Mouse (Mus musculus) midbrain, embryonic 16.5 days (tissue): ENCODE data around the gene Slc9a2. TPM values are rescaled to one million over a fixed set of nuclear protein-coding genes. Genes with fewer than 3 reads are reported as not detected.
"Not testable (repeated sequence)": the region's sequence is repeated elsewhere in the genome, so short reads cannot be mapped to it uniquely, and the experiment has no call there.

ENCODE experiments used
- ATAC-seq: fragments of 200-750 bp; cut with Nextera tagmentation; 2 replicates; pipeline ENCODE4 v1.8.0; 2017; ENCODE audit warnings: moderate TSS enrichment
- H3K27ac ChIP-seq: fragments of 300-500 bp; sonication (generic); 2 replicates; pipeline ENCODE4 v1.5.1; 2014; ENCODE audit warnings: mild to moderate bottlenecking, low read length, mixed read lengths
- H3K27me3 ChIP-seq: fragments of 300-500 bp; sonication (generic); 2 replicates; pipeline ENCODE4 v1.6.1; 2014; ENCODE audit warnings: low read depth, low read length, mixed read lengths; ENCODE audit not compliant: control insufficient read depth, insufficient read depth
- H3K36me3 ChIP-seq: fragments of 300-500 bp; sonication (generic); 2 replicates; pipeline ENCODE4 v1.6.1; 2014; ENCODE audit warnings: mild to moderate bottlenecking, low read length, moderate library complexity, mixed read lengths; ENCODE audit not compliant: control insufficient read depth, insufficient read depth
- H3K4me1 ChIP-seq: fragments of 300-500 bp; sonication (generic); 2 replicates; pipeline ENCODE4 v1.6.1; 2014; ENCODE audit warnings: mild to moderate bottlenecking, low read length, mixed read lengths; ENCODE audit not compliant: control insufficient read depth, insufficient read depth
- H3K4me2 ChIP-seq: fragments of 300-500 bp; sonication (generic); 2 replicates; pipeline ENCODE4 v1.6.1; 2014; ENCODE audit warnings: mild to moderate bottlenecking, low read length, mixed read lengths
- H3K4me3 ChIP-seq: fragments of 300-500 bp; sonication (generic); 2 replicates; pipeline ENCODE4 v1.5.1; 2014; ENCODE audit warnings: low read depth, mild to moderate bottlenecking, low read length, moderate library complexity, mixed read lengths
- H3K9ac ChIP-seq: fragments of 300-500 bp; sonication (generic); 2 replicates; pipeline ENCODE4 v1.6.1; 2014; ENCODE audit warnings: low read depth, low read length, mixed read lengths
- H3K9me3 ChIP-seq: fragments of 300-500 bp; sonication (generic); replicated peaks from 2 replicates; pipeline ENCODE4 v1.6.1; 2014; ENCODE audit warnings: mild to moderate bottlenecking, low read length, mixed read lengths; ENCODE audit not compliant: control insufficient read depth, poor library complexity, severe bottlenecking
- WGBS: fragments of 180-500 bp; shearing (Covaris S2); extraction: QIAGEN DNeasy Blood & Tissue Kit; methylation state at CpG from one replicate; pipeline ENCODE4 v1.1.7; 2014; 5-methylcytosine and 5-hydroxymethylcytosine counted together
- polyA plus RNA-seq: library from polyadenylated mRNA; unstranded; fragments of >200 nt; fragmentation: Nextera tagmentation; extraction: Ambion mirVana; gene quantifications from 2 replicates; pipeline ENCODE4 v1.2.1, GENCODE M21; 2015

The Slc9a2 gene
- polyA plus RNA-seq, 1 experiment from 2014 or later: 0.35 TPM

DNA sequence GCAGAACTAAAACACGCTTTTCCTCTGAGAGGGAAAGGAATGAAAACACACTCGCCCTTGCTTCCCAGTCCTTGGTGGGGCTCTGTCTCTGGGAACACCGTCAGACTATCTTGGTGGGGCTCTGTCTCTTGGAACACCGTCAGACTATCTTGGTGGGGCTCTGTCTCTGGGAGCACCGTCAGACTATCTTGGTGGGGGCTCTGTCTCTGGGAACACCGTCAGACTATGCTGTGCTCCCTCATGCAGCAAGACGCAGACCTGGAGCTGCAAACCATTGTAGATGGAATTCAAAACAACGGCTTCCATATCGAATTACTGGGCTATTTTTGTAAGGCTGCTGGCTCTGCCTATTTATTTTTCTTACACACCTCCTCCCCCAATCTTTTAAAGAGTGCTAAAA lies 20.9 kb upstream of the Slc9a2 start:
- Histone ChIP-seq H3K27me3 (no peaks in the 10 kb centered on the region), H3K4me1 (no peaks in the 10 kb centered on the region), H3K9me3 (no peaks in the 10 kb centered on the region; the same call in 1 of the 2 replicates), H3K27ac (no peak overlapping the region), H3K4me3 (no peak overlapping the region), H3K36me3 (no peaks in the 10 kb centered on the region), H3K4me2 (no peak overlapping the region), H3K9ac (no peak overlapping the region)
- ATAC-seq: no peak
- WGBS: 73% methylated on average over 9 of the region's 9 CpGs

DNA sequence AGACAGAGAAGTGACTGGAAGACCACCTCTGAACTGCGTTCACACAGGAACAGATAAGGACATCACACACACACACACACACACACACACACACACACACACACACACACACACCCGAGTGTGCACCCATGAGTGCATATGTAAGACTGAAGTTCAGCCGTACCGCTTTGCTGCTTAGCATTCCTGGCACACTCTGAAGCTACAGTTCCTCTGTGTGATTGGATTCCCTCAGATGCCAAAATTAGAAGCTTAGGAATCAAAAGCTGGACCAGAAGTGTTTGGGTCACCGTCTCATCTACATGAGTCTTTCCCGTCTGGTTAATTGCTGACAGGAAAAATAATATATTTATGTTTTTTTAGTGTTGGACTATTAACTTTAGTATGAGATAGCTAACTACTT lies 19.5 kb upstream of the Slc9a2 start:
- H3K9me3 ChIP-seq: no peaks in the 10 kb centered on the region
- H3K27me3 ChIP-seq: no peaks in the 10 kb centered on the region
- H3K4me1 ChIP-seq: no peaks in the 10 kb centered on the region
- no peak overlapping the region for H3K27ac ChIP-seq
- 89% methylated on average over 6 of the region's 6 CpGs for WGBS
- H3K36me3 ChIP-seq: no peaks in the 10 kb centered on the region
- no peak overlapping the region for H3K4me2 ChIP-seq
- no peak overlapping the region for H3K4me3 ChIP-seq
- H3K9ac ChIP-seq: no peak overlapping the region
- ATAC-seq: no peak

DNA sequence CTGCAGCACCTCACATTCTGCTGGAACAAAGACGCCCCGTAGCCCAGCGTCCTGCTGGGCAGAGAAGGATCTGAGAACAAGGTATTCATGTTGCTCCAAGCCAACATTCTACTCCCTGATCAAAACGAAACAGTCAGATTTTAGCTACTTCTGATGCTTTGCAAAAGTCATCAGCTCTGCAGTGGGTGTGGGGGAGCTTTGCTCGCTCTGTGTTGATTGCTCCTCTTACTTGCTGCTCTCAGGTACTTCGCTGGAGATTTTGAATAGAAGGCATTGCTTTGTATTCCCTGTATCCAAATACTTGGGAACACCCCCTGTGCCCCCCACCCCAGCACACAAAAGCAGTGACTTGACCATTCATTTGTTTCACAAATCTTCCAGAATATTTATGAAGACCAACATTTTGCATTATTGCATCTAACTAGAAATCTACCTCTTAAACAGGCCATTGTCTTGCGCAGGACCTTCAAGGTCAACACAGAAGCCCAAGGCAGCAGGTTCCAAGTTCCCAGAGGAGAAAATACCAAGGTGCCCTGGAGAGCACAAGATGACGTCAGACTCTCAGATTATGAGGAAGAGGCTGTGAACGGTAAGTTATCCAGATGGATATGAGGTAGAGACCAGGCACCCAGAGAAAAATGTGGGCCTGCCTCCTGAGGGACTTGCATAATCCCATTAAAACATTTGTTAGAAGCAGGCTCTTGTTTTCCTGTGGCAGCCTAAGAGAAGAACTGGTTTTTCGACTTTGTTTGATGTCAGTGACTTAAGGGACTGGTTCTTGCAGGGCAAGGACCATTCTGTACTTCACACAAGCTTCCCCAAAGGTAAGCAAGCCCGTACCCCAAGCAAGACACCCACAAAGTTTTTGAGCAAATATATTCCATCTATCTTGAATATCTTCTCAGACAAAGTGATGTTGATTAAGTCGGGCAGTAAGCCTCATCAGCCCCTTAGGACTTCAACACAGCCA lies 14.7 kb upstream of the Slc9a2 start:
- no peak overlapping the region for H3K4me2 ChIP-seq
- H3K27me3 ChIP-seq: no peaks in the 10 kb centered on the region
- H3K9me3 ChIP-seq: no peaks in the 10 kb centered on the region
- H3K27ac ChIP-seq: no peak overlapping the region
- WGBS: 41% methylated on average over 12 of the region's 12 CpGs
- no peaks in the 10 kb centered on the region for H3K4me1 ChIP-seq
- ATAC-seq: no peak
- H3K4me3 ChIP-seq: no peak overlapping the region
- no peak overlapping the region for H3K9ac ChIP-seq
- no peaks in the 10 kb centered on the region for H3K36me3 ChIP-seq

DNA sequence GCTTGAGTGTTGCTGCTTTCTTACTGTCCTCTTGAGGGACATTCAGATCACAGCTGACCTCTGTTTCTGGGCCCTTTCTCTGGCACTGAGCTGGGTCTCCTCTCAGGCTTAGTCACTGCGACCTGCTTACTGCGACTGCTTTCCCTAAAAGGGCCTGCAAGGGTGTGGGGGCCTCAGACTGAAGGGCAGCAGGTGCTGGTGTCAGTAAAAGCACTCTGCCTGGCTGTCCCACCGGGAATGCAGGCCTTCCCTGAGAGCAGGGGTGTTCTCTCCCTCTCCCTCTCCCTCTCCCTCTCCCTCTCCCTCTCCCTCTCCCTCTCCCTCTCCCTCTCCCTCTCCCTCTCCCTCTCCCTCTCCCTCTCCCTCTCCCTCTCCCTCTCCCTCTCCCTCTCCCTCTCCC lies 12.9 kb upstream of the Slc9a2 start:
- not testable (repeated sequence) for H3K27ac ChIP-seq, H3K27me3 ChIP-seq, H3K4me2 ChIP-seq, H3K36me3 ChIP-seq, H3K4me1 ChIP-seq, ATAC-seq, H3K9ac ChIP-seq, H3K9me3 ChIP-seq, H3K4me3 ChIP-seq
- WGBS: 22% methylated on average over 3 of the region's 3 CpGs

DNA sequence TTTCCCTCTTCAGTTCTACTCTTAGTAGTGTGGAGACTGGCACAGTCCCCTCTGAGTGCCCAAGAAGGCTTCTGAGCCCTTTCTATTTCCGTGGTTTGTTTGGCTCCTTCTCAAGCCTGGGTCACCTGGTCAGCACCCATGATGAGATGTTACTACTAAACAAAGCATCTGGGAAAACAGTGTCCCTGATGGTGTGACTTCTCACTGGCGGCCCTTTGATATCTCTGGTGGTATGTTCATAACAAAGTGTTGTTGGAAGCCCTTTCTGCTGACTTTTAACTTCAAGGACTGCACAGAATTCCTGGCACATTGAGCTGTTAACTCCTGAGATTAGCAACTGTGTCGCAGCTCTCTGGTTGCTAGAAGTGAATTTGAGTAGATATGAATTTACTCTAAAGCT lies 10.3 kb upstream of the Slc9a2 start:
- H3K27ac ChIP-seq: no peak overlapping the region
- H3K4me3 ChIP-seq: no peak overlapping the region
- H3K4me2 ChIP-seq: no peak overlapping the region
- ATAC-seq: no peak
- no peaks in the 10 kb centered on the region for H3K4me1 ChIP-seq
- H3K27me3 ChIP-seq: no peaks in the 10 kb centered on the region
- H3K9me3 ChIP-seq: no peaks in the 10 kb centered on the region
- no peak overlapping the region for H3K9ac ChIP-seq
- H3K36me3 ChIP-seq: no peaks in the 10 kb centered on the region
- 84% methylated on average over 3 of the region's 3 CpGs for WGBS

DNA sequence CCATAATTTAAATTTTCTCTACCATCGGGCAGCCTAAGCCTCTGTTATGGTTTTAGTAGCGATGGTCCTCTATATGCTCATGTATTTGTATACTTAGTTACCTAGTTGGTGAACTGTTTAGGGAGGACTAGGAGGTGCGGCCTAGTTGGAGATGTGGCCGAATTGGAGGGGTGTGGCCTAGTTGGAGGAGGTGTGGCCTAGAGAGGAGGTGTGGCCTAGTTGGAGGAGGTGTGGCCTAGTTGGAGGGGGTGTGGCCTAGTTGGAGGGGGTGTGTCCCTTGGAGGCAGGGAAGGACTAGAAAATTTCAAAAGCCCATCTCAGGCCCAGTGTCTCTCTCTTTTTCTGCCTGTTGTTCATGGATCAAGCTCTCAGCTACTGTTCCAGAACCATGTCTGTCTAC lies 8.9 kb upstream of the Slc9a2 start:
- no peak overlapping the region for H3K4me3 ChIP-seq
- no peaks in the 10 kb centered on the region for H3K9me3 ChIP-seq
- no peak overlapping the region for H3K4me2 ChIP-seq
- no peak overlapping the region for H3K27ac ChIP-seq
- WGBS: 96% methylated on average over 4 of the region's 4 CpGs
- H3K4me1 ChIP-seq: no peaks in the 10 kb centered on the region
- no peak overlapping the region for H3K9ac ChIP-seq
- ATAC-seq: no peak
- H3K27me3 ChIP-seq: no peaks in the 10 kb centered on the region
- no peaks in the 10 kb centered on the region for H3K36me3 ChIP-seq

DNA sequence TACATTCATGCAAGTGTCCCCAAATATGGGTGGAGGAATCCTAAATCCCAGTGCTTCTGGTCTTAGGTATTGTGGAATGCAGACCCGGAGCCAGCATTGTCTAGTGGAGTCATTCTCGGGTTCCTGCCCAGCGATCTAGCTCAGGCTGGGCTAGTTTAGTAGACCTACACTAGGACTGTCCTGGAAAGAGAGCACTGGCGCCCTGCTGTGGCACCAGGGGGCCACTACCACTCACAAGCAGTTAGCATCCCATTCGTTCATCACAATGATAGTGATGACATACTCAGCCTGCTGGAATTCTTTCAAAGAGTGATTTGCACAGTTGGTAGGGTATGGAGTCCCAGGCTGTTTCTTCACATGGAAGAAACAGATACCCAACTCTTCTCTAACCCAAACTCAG lies 3.1 kb upstream of the Slc9a2 start:
- Histone ChIP-seq H3K27ac (no peak overlapping the region), H3K9me3 (no peaks in the 10 kb centered on the region), H3K4me2 (no peak overlapping the region), H3K9ac (no peak overlapping the region), H3K4me3 (no peak overlapping the region), H3K4me1 (peaks cover 11% of the 10 kb centered on the region), H3K27me3 (peaks cover 24% of the 10 kb centered on the region), H3K36me3 (no peaks in the 10 kb centered on the region)
- ATAC-seq: no peak
- 57% methylated on average over 5 of the region's 5 CpGs for WGBS

DNA sequence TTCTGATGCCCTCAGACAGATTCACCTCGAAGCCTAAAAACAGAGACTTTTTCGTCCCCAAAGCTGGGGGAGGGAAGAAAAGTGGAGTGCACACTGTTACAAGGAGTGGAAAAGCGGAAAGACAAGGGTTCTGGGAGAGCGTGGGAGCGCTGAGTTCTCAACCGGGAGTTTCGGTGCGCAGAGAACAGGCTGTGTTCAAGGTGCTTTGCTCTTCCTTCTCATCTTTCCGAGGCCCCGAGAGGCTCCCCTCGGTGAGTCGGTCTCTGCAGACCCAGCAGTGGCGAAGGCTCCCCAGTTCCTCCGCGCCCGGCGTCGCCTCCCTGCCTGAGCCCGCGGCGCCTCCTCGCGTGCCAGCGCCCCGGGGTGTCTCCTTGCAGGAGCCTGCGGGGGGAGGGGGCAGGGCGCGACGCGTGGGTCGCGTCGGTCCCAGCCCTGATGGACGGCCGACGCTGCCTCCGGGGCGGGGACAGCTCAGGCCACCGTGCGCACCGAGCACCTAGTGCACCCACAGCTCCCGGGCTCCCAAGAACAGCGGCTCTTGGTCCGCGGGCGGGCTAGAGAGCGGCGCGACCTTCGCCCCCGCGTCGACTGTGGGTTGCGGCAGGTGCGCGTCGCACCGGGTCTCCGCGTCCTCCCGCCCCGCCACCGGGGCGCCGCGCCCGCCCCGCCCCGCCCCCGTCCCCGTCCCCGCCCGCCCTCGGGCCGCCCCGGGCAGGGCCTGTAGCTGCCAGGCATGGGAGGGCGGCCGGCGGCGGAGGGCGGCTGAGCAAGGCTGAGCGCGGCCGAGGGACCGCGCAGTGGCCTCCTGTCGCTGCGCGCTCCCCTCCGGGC lies 709 bp downstream of the Slc9a2 start:
- peak; percentile 86 for ATAC-seq
- H3K27ac ChIP-seq: no peak overlapping the region
- H3K4me1 ChIP-seq: peaks cover 11% of the 10 kb centered on the region
- WGBS: under 1% methylated on average over 50 of the region's 90 CpGs
- H3K36me3 ChIP-seq: no peaks in the 10 kb centered on the region
- no peaks in the 10 kb centered on the region for H3K9me3 ChIP-seq
- peak overlapping the region; percentile 62 for H3K4me3 ChIP-seq
- peak overlapping the region; percentile 99 for H3K4me2 ChIP-seq
- H3K9ac ChIP-seq: peak overlapping the region; percentile 59
- peaks cover 38% of the 10 kb centered on the region for H3K27me3 ChIP-seq
